Mouse (Mus musculus) embryonic facial prominence, embryonic 15.5 days (tissue): Measurements from ENCODE around the gene Enkur. TPM values are rescaled to one million over a fixed set of nuclear protein-coding genes. Genes with fewer than 3 reads are reported as not detected.
A peak's percentile ranks its signal among the peaks of the same experiment; 100 is the strongest.

ENCODE experiments used
- ATAC-seq: fragments of 200-750 bp; cut with Nextera tagmentation; 2 replicates; pipeline ENCODE4 v1.8.0; 2017; ENCODE audit warnings: low read depth, moderate TSS enrichment; ENCODE audit not compliant: insufficient number of reproducible peaks, low FRiP score, low TSS enrichment
- H3K27ac ChIP-seq: fragments of 300-500 bp; sonication (generic); replicated peaks from 2 replicates; pipeline ENCODE4 v1.5.1; 2015; ENCODE audit warnings: mild to moderate bottlenecking, inconsistent platforms
- H3K27me3 ChIP-seq: fragments of 300-500 bp; sonication (generic); 2 replicates; pipeline ENCODE4 v1.6.1; 2015; ENCODE audit warnings: inconsistent platforms
- H3K36me3 ChIP-seq: fragments of 300-500 bp; sonication (generic); 2 replicates; pipeline ENCODE4 v1.6.1; 2015; ENCODE audit warnings: mild to moderate bottlenecking, inconsistent platforms
- H3K4me1 ChIP-seq: fragments of 300-500 bp; sonication (generic); 2 replicates; pipeline ENCODE4 v1.6.1; 2015; ENCODE audit warnings: inconsistent platforms
- H3K4me2 ChIP-seq: fragments of 300-500 bp; sonication (generic); replicated peaks from 2 replicates; pipeline ENCODE4 v1.6.1; 2015; ENCODE audit warnings: mild to moderate bottlenecking, inconsistent platforms
- H3K4me3 ChIP-seq: fragments of 300-500 bp; sonication (generic); replicated peaks from 2 replicates; pipeline ENCODE4 v1.5.1; 2015; ENCODE audit warnings: mild to moderate bottlenecking, inconsistent platforms
- H3K9ac ChIP-seq: fragments of 300-500 bp; sonication (generic); 2 replicates; pipeline ENCODE4 v1.6.1; 2015; ENCODE audit warnings: inconsistent platforms
- H3K9me3 ChIP-seq: fragments of 300-500 bp; sonication (generic); replicated peaks from 2 replicates; pipeline ENCODE4 v1.6.1; 2016; ENCODE audit warnings: inconsistent platforms
- WGBS: fragments of 180-500 bp; shearing (Covaris S2); methylation state at CpG from one replicate; pipeline ENCODE4 v1.1.7; 2015; 5-methylcytosine and 5-hydroxymethylcytosine counted together
- polyA plus RNA-seq: library from polyadenylated mRNA; unstranded; fragments of >200 nt; fragmentation: Nextera tagmentation; extraction: Ambion mirVana; gene quantifications from 2 replicates; pipeline ENCODE4 v1.2.1, GENCODE M21; 2015

The Enkur gene
- polyA plus RNA-seq, 1 experiment from 2014 or later = 10.9 TPM

DNA sequence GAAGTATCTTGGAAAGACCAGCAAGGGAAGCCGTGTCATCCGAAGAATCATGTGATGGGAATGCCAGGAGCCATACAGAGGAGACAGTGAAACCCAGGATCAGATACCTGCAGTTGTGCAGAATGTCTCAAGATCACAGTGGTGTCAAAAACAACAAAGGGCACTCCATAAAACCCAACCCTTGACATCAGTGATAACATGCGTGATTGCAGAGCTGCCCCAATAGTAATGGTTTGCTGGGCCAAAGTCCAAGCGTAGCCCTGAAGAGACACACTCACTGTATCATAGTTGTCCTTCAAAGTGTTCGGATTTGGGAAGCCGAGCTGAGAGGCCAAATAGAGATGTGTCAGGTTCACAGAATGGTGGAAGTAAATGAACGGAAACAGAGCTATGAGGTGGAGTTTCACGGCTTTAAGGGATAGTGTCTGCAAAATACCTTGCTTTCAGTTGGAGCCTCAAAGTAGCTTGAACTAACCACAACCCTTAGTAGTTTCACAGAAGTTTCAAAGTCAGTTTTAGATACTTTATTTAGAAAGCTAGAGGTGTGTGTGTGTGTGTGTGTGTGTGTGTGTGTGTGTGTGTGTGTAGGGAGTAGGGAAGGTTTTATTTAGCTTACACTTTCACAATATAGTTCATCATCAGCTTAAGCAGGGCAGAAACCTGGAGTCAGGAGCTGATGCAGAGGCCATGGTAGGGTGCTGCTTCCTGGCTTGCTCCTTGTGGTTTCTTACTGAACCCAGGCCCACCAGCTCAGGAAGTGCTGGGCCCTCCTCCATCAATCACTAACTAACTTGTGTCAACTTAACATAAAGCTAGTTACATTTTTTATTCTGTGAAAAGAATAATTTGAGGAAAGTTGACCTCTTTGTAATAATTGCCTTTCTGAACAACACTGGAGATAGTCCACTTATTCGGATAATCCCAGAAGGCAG is 17.6 kb upstream of the Enkur start:
- no peaks in the 10 kb centered on the region for H3K36me3 ChIP-seq
- H3K9me3 ChIP-seq = no peaks in the 10 kb centered on the region
- H3K27me3 ChIP-seq = no peaks in the 10 kb centered on the region
- no peak overlapping the region for H3K4me3 ChIP-seq
- H3K9ac ChIP-seq = no peak overlapping the region
- no peaks in the 10 kb centered on the region for H3K4me1 ChIP-seq
- no peak overlapping the region for H3K4me2 ChIP-seq
- 88% methylated on average over 9 of the region's 9 CpGs for WGBS
- ATAC-seq = no peak
- no peak overlapping the region for H3K27ac ChIP-seq

DNA sequence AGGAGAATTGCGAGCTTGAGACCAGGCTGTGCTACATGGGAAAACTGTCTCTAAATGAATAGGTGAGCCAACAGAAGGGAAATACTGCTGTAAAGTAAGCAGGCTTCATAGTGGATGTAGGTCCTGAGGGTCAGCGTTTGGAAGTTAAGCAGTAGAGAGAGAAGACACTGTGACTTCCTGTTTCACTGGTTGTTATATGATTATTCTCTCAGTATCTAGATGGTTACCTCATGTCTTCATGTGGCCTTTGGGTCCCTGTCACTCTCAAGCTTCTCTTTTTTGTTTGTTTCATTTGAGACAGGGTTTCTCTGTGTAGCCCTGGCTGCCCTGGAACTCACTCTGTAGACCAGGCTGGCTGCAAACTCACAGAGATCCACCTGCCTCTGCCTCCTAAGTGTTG is 10.1 kb upstream of the Enkur start:
- Histone ChIP-seq H3K9ac (no peak overlapping the region), H3K4me3 (no peak overlapping the region), H3K27me3 (no peaks in the 10 kb centered on the region), H3K4me1 (no peaks in the 10 kb centered on the region), H3K27ac (no peak overlapping the region), H3K9me3 (no peaks in the 10 kb centered on the region), H3K4me2 (no peak overlapping the region), H3K36me3 (no peaks in the 10 kb centered on the region)
- ATAC-seq = no peak
- 88% methylated on average over 2 of the region's 2 CpGs for WGBS

DNA sequence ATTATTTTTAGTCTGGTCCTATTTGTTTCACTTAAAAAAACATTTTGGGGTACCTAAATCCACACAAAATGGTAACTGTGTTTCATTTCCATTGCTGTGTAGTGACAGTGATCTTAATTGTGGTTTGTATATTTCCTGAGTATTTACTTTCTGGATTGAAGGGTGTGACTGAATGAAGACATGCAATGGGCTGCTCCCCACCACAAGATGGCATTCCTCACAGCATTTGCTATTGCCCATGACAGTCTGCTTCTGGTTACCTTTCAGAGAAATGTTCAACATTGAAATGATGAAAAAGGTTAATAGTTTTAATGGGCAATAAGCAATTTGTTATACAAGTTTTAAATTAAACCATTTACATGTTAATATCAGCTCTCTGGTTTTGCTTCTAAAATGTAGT is 9.2 kb upstream of the Enkur start:
- no peak overlapping the region for H3K9ac ChIP-seq
- H3K4me1 ChIP-seq = no peaks in the 10 kb centered on the region
- H3K4me2 ChIP-seq = no peak overlapping the region
- no peaks in the 10 kb centered on the region for H3K9me3 ChIP-seq
- no peak overlapping the region for H3K4me3 ChIP-seq
- no peaks in the 10 kb centered on the region for H3K27me3 ChIP-seq
- no peak overlapping the region for H3K27ac ChIP-seq
- no peak for ATAC-seq
- H3K36me3 ChIP-seq = no peaks in the 10 kb centered on the region

DNA sequence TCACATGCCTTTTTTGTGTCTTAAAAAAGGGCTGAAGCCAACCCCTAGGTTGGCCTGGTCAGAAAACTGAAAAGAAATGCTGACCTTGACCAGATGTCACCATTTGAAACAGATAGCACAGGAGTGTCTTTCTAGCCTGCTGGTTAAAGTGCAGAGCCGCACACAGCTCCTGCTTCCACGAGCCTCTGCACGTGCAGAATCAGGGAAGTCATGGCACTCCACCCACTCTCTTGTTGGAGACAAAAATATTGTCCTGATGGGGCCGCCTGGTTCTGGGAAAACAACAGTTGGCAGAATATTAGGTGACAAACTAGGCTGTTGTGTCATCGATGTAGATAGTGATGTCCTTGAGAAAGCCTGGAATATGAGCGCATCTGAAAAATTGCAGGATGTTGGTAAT is 6.2 kb upstream of the Enkur start:
- Histone ChIP-seq H3K4me1 (peaks cover 4% of the 10 kb centered on the region; the same call in 1 of the 2 replicates), H3K27me3 (no peaks in the 10 kb centered on the region), H3K27ac (no peak overlapping the region), H3K9ac (no peak overlapping the region), H3K4me2 (no peak overlapping the region), H3K36me3 (no peaks in the 10 kb centered on the region), H3K4me3 (no peak overlapping the region), H3K9me3 (no peaks in the 10 kb centered on the region)
- no peak for ATAC-seq
- WGBS = 87% methylated on average over 6 of the region's 6 CpGs

DNA sequence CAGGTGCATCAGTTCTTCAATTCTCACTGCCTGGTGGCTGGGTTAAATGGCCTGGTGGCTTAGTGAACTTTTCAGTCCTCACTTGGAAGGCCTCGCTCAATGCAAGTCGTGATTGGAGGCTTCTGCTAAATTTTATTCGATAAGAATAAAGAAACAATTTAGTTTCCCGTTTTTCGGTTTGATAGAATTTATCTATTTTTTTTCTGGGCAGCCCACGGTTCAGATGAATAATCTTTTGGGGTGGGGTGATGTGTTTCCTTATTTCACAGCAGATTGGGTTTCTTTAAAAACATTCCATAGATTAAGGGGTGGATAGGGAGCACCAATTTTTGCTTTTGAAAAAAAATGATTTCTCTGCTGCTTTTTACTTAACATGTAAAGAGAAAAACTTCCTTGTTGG is 1.1 kb upstream of the Enkur start:
- Histone ChIP-seq H3K27me3 (no peaks in the 10 kb centered on the region), H3K9me3 (no peaks in the 10 kb centered on the region), H3K9ac (peak overlapping the region; percentile 70), H3K27ac (no peak overlapping the region), H3K4me1 (peaks cover 7% of the 10 kb centered on the region), H3K36me3 (no peaks in the 10 kb centered on the region), H3K4me3 (peak overlapping the region; percentile 72), H3K4me2 (peak overlapping the region; percentile 86)
- WGBS = 47% methylated on average over 6 of the region's 6 CpGs
- no peak for ATAC-seq

DNA sequence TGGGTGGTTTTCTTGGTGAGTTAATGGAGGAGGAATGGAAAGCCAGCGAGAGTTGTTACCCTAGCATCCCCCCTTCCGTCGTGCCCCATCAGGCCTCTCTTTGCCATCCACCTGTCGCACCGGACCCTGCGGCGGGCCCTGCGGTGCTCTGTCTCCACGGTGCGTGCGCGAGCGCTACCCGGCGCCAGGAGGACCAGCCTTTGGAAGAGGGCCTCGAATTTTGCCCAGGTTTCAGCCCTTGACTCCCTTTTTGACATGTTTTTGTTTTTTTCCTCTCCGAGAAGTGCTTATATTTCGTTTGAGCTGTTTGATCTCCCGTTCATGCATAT is 630 bp upstream of the Enkur start:
- ATAC-seq = peak; percentile 82
- Histone ChIP-seq H3K27ac (peak overlapping the region; percentile 72), H3K36me3 (no peaks in the 10 kb centered on the region), H3K27me3 (no peaks in the 10 kb centered on the region), H3K4me2 (peak overlapping the region; percentile 86), H3K9me3 (no peaks in the 10 kb centered on the region), H3K4me1 (peaks cover 7% of the 10 kb centered on the region), H3K4me3 (peak overlapping the region; percentile 72), H3K9ac (peak overlapping the region; percentile 70)
- WGBS = 1% methylated on average over 18 of the region's 19 CpGs

DNA sequence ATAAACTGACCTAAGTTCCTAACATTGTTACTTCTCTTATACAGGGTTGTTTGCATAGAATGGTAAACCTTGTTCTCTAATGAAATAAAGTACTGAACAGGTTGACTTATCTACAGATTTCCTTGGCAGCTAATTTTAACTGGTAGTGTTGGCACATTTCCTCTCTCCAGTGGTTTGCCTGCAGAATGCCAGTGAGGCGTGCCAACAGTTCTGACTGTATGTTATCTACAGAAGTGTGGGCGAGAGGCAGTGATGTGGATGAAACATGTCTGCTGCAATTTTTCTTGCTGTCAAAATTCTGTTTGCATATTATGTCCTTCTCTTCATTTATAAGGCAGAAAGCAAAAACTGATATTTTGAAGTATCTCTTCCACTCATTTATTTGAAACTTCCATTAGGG is 2.4 kb downstream of the Enkur start:
- ATAC-seq = no peak
- Histone ChIP-seq H3K27ac (no peak overlapping the region), H3K27me3 (no peaks in the 10 kb centered on the region), H3K36me3 (no peaks in the 10 kb centered on the region), H3K4me2 (no peak overlapping the region), H3K4me1 (peaks cover 7% of the 10 kb centered on the region), H3K9ac (no peak overlapping the region), H3K9me3 (no peaks in the 10 kb centered on the region), H3K4me3 (no peak overlapping the region)
- WGBS = 79% methylated on average over 2 of the region's 2 CpGs

DNA sequence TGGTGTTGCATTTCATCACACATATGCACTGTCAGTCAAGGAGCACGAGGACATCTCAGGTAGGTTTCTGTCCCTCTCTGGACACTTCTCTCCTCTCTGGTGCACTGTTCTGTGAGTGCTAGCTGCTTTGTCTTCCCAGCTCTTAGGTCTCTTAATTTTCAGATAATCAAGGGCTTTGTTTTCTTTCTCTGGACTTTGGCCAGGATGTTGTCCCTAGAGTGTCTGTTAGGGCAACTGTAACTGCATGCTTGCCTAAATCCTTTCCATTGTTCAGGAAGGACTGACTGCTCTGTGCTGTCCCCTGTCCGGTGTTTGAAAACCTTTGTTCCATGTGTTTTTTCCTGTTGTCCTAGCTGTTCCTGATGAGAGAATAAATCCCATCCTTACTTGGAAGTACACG is 6.1 kb downstream of the Enkur start:
- no peak for ATAC-seq
- WGBS = 39% methylated on average over 3 of the region's 3 CpGs
- H3K4me2 ChIP-seq = no peak overlapping the region
- no peak overlapping the region for H3K4me3 ChIP-seq
- H3K27me3 ChIP-seq = no peaks in the 10 kb centered on the region
- H3K36me3 ChIP-seq = no peaks in the 10 kb centered on the region
- no peaks in the 10 kb centered on the region for H3K4me1 ChIP-seq
- H3K9me3 ChIP-seq = no peaks in the 10 kb centered on the region
- H3K27ac ChIP-seq = no peak overlapping the region
- H3K9ac ChIP-seq = no peak overlapping the region

DNA sequence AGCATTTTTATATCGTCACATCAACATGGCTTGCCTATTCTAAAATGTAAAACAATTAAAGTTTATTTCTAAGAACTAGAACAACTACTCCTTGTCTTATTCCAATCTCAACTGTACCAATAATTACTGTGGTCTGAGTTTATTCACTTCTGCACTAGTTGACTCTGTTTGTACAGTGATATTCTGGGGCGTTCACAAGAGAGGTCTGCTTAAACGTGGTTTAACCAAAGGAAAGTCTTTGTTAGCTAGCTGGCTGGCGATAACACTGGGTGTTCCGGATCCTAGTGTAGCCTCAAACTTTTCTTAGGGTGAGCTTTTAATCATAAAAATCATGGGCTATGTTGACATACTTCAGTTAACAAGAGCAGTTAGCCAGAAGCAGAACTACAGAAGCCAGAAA is 9.9 kb downstream of the Enkur start:
- ATAC-seq = no peak
- Histone ChIP-seq H3K27ac (no peak overlapping the region), H3K4me3 (no peak overlapping the region), H3K36me3 (no peaks in the 10 kb centered on the region), H3K4me2 (no peak overlapping the region), H3K9ac (no peak overlapping the region), H3K27me3 (no peaks in the 10 kb centered on the region), H3K4me1 (no peaks in the 10 kb centered on the region), H3K9me3 (no peaks in the 10 kb centered on the region)
- 91% methylated on average over 5 of the region's 5 CpGs for WGBS

DNA sequence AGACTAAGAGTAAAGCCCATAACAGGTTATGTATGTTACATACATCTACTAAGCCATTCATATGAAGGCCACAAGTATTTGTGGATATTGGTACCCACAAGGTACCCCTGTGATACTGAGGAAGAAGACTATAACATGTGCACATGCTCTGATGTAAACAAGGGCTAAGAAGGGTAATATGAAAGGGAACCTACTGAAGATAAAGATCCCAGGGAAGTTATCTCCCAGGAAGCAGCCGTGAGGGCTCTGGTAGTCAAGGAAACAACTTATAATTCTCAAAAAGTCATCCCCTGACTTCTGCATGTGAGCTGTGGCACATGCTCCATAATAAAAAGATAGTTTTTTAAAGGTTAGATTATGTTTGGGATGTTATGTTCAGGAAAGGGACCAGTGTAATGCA is 13.9 kb downstream of the Enkur start:
- Histone ChIP-seq H3K9me3 (no peaks in the 10 kb centered on the region), H3K4me1 (no peaks in the 10 kb centered on the region), H3K4me2 (no peak overlapping the region), H3K27ac (no peak overlapping the region), H3K36me3 (no peaks in the 10 kb centered on the region), H3K4me3 (no peak overlapping the region), H3K9ac (no peak overlapping the region), H3K27me3 (no peaks in the 10 kb centered on the region)
- ATAC-seq = no peak
- WGBS = 75% methylated on average over 1 of the region's 1 CpGs

DNA sequence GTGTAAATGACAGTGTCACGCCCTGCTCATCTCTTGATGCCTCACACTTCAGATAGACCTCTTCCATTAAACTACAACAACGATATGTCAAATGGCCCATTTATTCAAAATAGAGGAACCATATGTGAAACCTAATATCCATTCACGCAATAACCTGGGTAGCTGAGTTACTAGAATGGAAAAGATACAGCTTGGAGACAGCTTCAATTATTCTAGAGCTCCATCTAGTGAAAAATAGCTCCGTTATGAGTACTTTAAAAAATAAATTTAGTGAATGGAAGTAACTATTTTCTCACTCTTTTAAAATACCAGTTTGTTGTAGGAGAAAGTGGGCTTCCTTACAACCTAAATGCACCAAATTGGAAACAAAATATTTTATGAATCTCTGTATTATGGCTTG is 16.6 kb downstream of the Enkur start:
- WGBS = 55% methylated on average over 4 of the region's 4 CpGs

DNA sequence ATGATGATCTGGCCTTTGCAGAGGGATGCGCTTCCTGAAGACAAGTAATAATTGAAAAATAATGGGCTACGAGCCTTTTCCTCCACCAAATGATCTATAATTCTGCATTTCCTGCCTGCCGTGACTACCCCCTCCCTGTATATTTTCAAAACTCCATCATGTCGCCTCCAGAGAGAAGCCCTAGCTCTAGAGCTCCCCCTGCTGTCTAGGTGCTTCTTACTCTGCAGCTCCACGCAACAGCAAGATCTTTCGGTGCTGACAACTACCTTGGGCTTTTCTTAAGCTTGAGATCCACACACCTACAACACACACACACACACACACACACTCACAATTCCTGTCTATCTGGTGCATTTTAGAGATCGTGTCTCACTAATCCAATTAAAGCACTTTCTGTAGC is 17.6 kb downstream of the Enkur start:
- no peaks in the 10 kb centered on the region for H3K27me3 ChIP-seq

More for the DNA sequence above, 16.6 kb downstream of the Enkur start:
- Histone ChIP-seq H3K27ac (no peak overlapping the region), H3K9me3 (no peaks in the 10 kb centered on the region), H3K4me3 (no peak overlapping the region), H3K4me2 (no peak overlapping the region), H3K4me1 (no peaks in the 10 kb centered on the region), H3K27me3 (no peaks in the 10 kb centered on the region), H3K9ac (no peak overlapping the region), H3K36me3 (no peaks in the 10 kb centered on the region)
- no peak for ATAC-seq

More for the DNA sequence above, 17.6 kb downstream of the Enkur start:
- Histone ChIP-seq H3K4me2 (no peak overlapping the region), H3K27ac (no peak overlapping the region), H3K4me1 (no peaks in the 10 kb centered on the region), H3K9ac (no peak overlapping the region), H3K36me3 (no peaks in the 10 kb centered on the region), H3K9me3 (no peaks in the 10 kb centered on the region), H3K4me3 (no peak overlapping the region)
- no peak for ATAC-seq
- 37% methylated on average over 7 of the region's 7 CpGs for WGBS
